Mouse (Mus musculus) lung, embryonic 14.5 days (tissue): ENCODE results near the gene Hormad2. TPM values are rescaled to one million over a fixed set of nuclear protein-coding genes. Genes with fewer than 3 reads are reported as not detected.

Experiments
- ATAC-seq: fragments of 200-750 bp; cut with Nextera tagmentation; 2 replicates; pipeline ENCODE4 v1.8.0; 2017; ENCODE audit warnings: mild to moderate bottlenecking, moderate TSS enrichment, moderate library complexity; ENCODE audit not compliant: insufficient read depth
- DNase-seq: peaks from one replicate; pipeline ENCODE4 v3.0.0-alpha.2; 2015
- H3K27ac ChIP-seq: fragments of 300-500 bp; sonication (generic); 2 replicates; pipeline ENCODE4 v1.5.1; 2014; ENCODE audit warnings: low read depth, mild to moderate bottlenecking, moderate library complexity
- H3K27me3 ChIP-seq: fragments of 300-500 bp; sonication (generic); 2 replicates; pipeline ENCODE4 v1.6.1; 2014; ENCODE audit warnings: low read length, control low read depth; ENCODE audit not compliant: insufficient read depth
- H3K36me3 ChIP-seq: fragments of 300-500 bp; sonication (generic); 2 replicates; pipeline ENCODE4 v1.6.1; 2014; ENCODE audit warnings: control low read depth; ENCODE audit not compliant: insufficient read depth
- H3K4me1 ChIP-seq: fragments of 300-500 bp; sonication (generic); 2 replicates; pipeline ENCODE4 v1.6.1; 2014; ENCODE audit warnings: antibody characterized with exemption, control low read depth; ENCODE audit not compliant: insufficient read depth
- H3K4me2 ChIP-seq: fragments of 300-500 bp; sonication (generic); 2 replicates; pipeline ENCODE4 v1.6.1; 2014; ENCODE audit warnings: mild to moderate bottlenecking
- H3K4me3 ChIP-seq: fragments of 300-500 bp; sonication (generic); 2 replicates; pipeline ENCODE4 v1.5.1; 2014; ENCODE audit warnings: low read depth, low read length
- H3K9ac ChIP-seq: fragments of 300-500 bp; sonication (generic); 2 replicates; pipeline ENCODE4 v1.6.1; 2014
- H3K9me3 ChIP-seq: fragments of 300-500 bp; sonication (generic); 2 replicates; pipeline ENCODE4 v1.6.1; 2016; ENCODE audit warnings: low read depth, low read length, control low read depth
- CTCF ChIP-seq: IDR thresholded peaks from 2 replicates; pipeline ENCODE4 v1.5.1; 2016; ENCODE audit warnings: antibody characterized with exemption, low read depth
- WGBS: fragments of 180-500 bp; shearing (Covaris S2); extraction: QIAGEN DNeasy Blood & Tissue Kit; methylation state at CpG from one replicate; pipeline ENCODE4 v1.1.7; 2014; 5-methylcytosine and 5-hydroxymethylcytosine counted together
- polyA plus RNA-seq: library from polyadenylated mRNA; unstranded; fragments of >200 nt; fragmentation: Nextera tagmentation; extraction: Ambion mirVana; gene quantifications from 2 replicates; pipeline ENCODE4 v1.2.1, GENCODE M21; 2014

Gene Hormad2
- polyA plus RNA-seq, 1 experiment from 2014 or later: 0.09 TPM

DNA sequence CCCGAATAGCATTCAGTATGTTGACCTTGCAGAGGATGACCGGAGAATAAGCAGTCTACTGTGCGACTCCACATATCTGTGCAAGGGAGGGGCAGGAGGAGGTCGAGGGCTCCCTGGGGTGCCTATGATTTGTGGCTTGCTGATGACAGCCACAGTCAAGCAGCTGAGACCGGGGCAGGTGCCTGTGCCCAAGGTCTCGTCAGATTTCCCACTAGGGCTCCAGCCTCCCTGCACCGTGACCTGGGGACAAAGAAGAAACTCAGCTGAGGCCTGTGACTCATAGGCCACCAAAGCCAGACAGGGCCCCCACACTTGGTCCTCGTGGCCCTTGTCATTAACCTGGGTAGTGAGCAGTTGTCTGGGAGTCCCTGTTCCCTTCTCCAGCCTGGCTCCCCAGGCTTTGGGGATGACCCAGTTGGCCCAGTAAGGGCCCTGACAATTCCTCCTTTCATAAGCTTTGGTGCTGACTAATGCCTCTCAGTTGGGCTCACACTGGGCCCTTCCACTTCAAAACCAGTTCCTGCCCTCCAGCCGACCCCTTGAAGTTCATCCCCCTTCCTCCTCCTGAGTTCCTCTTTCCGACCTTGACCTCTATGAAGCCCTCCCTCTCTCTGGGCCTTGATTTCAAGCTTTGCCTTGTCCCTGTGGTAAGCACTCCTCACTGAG, 144.2 kb downstream of the Hormad2 start:
- DNase-seq (no peak), ATAC-seq (no peak)
- no peak overlapping the region for H3K4me2 ChIP-seq
- no peak for TF ChIP-seq CTCF
- H3K36me3 ChIP-seq: no peaks in the 10 kb centered on the region
- no peaks in the 10 kb centered on the region for H3K9me3 ChIP-seq
- peaks cover 4% of the 10 kb centered on the region; the same call in 1 of the 2 replicates for H3K27me3 ChIP-seq
- 67% methylated on average over 10 of the region's 10 CpGs for WGBS
- no peak overlapping the region for H3K4me3 ChIP-seq
- H3K4me1 ChIP-seq: peaks cover 17% of the 10 kb centered on the region; the same call in 1 of the 2 replicates
- H3K27ac ChIP-seq: no peak overlapping the region
- no peak overlapping the region for H3K9ac ChIP-seq

Other genes with a start within 250 kb of the Hormad2 start
- 1.9 and 2.1 TPM in 2 replicates for gene Castor1, start 222.9 kb downstream of the Hormad2 start, polyA plus RNA-seq
- not detected in 2 replicates for gene Osm, start 204.7 kb downstream of the Hormad2 start, polyA plus RNA-seq
- gene Lif, start 183.5 kb downstream of the Hormad2 start, polyA plus RNA-seq: 0.12 and 0.33 TPM in 2 replicates
- 29.5 and 32.1 TPM in 2 replicates for gene Mtmr3, start 153.8 kb upstream of the Hormad2 start, polyA plus RNA-seq
- gene Gm11032, start 179.0 kb upstream of the Hormad2 start, polyA plus RNA-seq: not detected in 2 replicates
- gene Ascc2, start 196.6 kb upstream of the Hormad2 start, polyA plus RNA-seq: 36.6 and 37.3 TPM in 2 replicates